Mouse (Mus musculus): ENCODE data around the gene Yeats4. TPM values are rescaled to one million over a fixed set of nuclear protein-coding genes. Genes with fewer than 3 reads are reported as not detected.

Gene Yeats4
- polyA plus RNA-seq, 1 experiment from 2014 or later = 114 TPM

GRCm38 (mm10) chr10:117172069-117172468, 52.2 kb downstream of the Yeats4 start:
- Histone ChIP-seq H3K4me3 (replicated peaks) (no peak overlapping the region), H3K4me2 (no peak overlapping the region), H3K4me1 (replicated peaks) (no peaks in the 10 kb centered on the region; the same call in 1 of the 2 replicates), H3K27ac (no peak overlapping the region), H3K27me3 (no peaks in the 10 kb centered on the region), H3K36me3 (no peaks in the 10 kb centered on the region), H3K9ac (replicated peaks) (no peak overlapping the region), H3K9me3 (no peaks in the 10 kb centered on the region)
- 38% methylated on average over 3 of the region's 3 CpGs for whole genome bisulfite sequencing
- ATAC-seq (ENCODE audit: insufficient number of reproducible peaks, insufficient read depth, low FRiP score, low TSS enrichment, low read depth) = no peak

GRCm38 (mm10) chr10:117166785-117167425, 57.4 kb downstream of the Yeats4 start:
- 74% methylated on average over 11 of the region's 11 CpGs for WGBS
- H3K27me3 ChIP-seq = no peaks in the 10 kb centered on the region
- H3K4me1 ChIP-seq (replicated peaks) = no peaks in the 10 kb centered on the region
- no peak overlapping the region for H3K4me3 ChIP-seq (replicated peaks)
- no peak overlapping the region for H3K4me2 ChIP-seq
- ATAC-seq (ENCODE audit: insufficient number of reproducible peaks, insufficient read depth, low FRiP score, low TSS enrichment, low read depth) = no peak
- H3K9ac ChIP-seq (replicated peaks) = no peak overlapping the region
- H3K36me3 ChIP-seq = no peaks in the 10 kb centered on the region
- no peaks in the 10 kb centered on the region for H3K9me3 ChIP-seq
- H3K27ac ChIP-seq = no peak overlapping the region

Other genes starting within 250 kb of the Yeats4 start
- 0.35 and 0.48 TPM in 2 replicates for gene Best3, start 238.2 kb downstream of the Yeats4 start, polyA plus RNA-seq (2016; fragmentation: Nextera tagmentation; extraction: Ambion mirVana)
- gene Lrrc10, start 179.2 kb downstream of the Yeats4 start, polyA plus RNA-seq (2016; fragmentation: Nextera tagmentation; extraction: Ambion mirVana) = 0.19 TPM in 2 replicates
- gene Cct2, start 160.7 kb downstream of the Yeats4 start, polyA plus RNA-seq (2016; fragmentation: Nextera tagmentation; extraction: Ambion mirVana) = 272 and 279 TPM in 2 replicates
- gene Frs2, start 76.0 kb downstream of the Yeats4 start, polyA plus RNA-seq (2016; fragmentation: Nextera tagmentation; extraction: Ambion mirVana) = 21.2 and 24.8 TPM in 2 replicates
- gene 9530003J23Rik, start 14.2 kb upstream of the Yeats4 start, polyA plus RNA-seq (2016; fragmentation: Nextera tagmentation; extraction: Ambion mirVana) = not detected in 2 replicates
- gene Lyz2, start 57.8 kb upstream of the Yeats4 start, polyA plus RNA-seq (2016; fragmentation: Nextera tagmentation; extraction: Ambion mirVana) = 10.6 TPM in 2 replicates
- not detected in 2 replicates for gene Lyz1, start 68.4 kb upstream of the Yeats4 start, polyA plus RNA-seq (2016; fragmentation: Nextera tagmentation; extraction: Ambion mirVana)
- gene Cpsf6, start 155.5 kb upstream of the Yeats4 start, polyA plus RNA-seq (2016; fragmentation: Nextera tagmentation; extraction: Ambion mirVana) = 231 and 234 TPM in 2 replicates

Measured in limb, embryonic 12.5 days (tissue).